Mouse (Mus musculus): Measurements from ENCODE around the gene Chmp2b.

- TF ChIP-seq GATA1 (IDR thresholded peaks at IDR 0.05; ENCODE audit: borderline replicate concordance, low read length), result no peak
- no peak for TF ChIP-seq FLI1 (IDR thresholded peaks at IDR 0.05; ENCODE audit: low read length)
These were observed 36.5 kb downstream of the Chmp2b start for GRCm38 (mm10) chr16:65526004-65526403.
